Mouse (Mus musculus) neutrophil, adult 5-6 weeks (primary cell): ENCODE measurements around the gene Nova1. TPM values are rescaled to one million over a fixed set of nuclear protein-coding genes. Genes with fewer than 3 reads are reported as not detected.

ENCODE experiments used
- ATAC-seq: fragments of 151-379, 151-347 bp; 2 replicates; pipeline ENCODE4 v1.8.0; 2017; ENCODE audit warnings: mild to moderate bottlenecking, moderate TSS enrichment; ENCODE audit not compliant: insufficient number of reproducible peaks, poor library complexity, low FRiP score, severe bottlenecking; ENCODE audit errors: extremely low read depth
- total RNA-seq: library from RNA; stranded (forward); fragments of 200-1000 nt; gene quantifications from 2 replicates; pipeline ENCODE4 v1.2.3, GENCODE M21; 2017

Nova1 gene
- not detected in 2 replicates for total RNA-seq

- ATAC-seq, result no peak
Measured at GRCm38 (mm10) chr12:46818856-46819347, at the start of gene Nova1. Gene Nova1 (minus strand): TSS chr12:46818929.

- no peak for ATAC-seq
Measured at GRCm38 (mm10) chr12:46819348-46820022, 756 bp upstream of the Nova1 start.

- ATAC-seq, result no peak
Measured at GRCm38 (mm10) chr12:46818021-46818855, 491 bp downstream of the Nova1 start.

- no peak for ATAC-seq
Measured at GRCm38 (mm10) chr12:46817211-46817803, 1.4 kb downstream of the Nova1 start.

GRCm38 (mm10) chr12:46816291-46816690 lies 2.4 kb downstream of the Nova1 start:
- no peak for ATAC-seq

- no peak for ATAC-seq
Measured at GRCm38 (mm10) chr12:46815697-46816096, 3.0 kb downstream of the Nova1 start.

GRCm38 (mm10) chr12:46814820-46815219 lies 3.9 kb downstream of the Nova1 start:
- ATAC-seq, result no peak

- ATAC-seq, result no peak
Measured at GRCm38 (mm10) chr12:46801311-46801710, 17.4 kb downstream of the Nova1 start.

- ATAC-seq, result no peak
Measured at GRCm38 (mm10) chr12:46782301-46783280, 36.1 kb downstream of the Nova1 start.

GRCm38 (mm10) chr12:46781481-46781880 lies 37.2 kb downstream of the Nova1 start:
- ATAC-seq, result no peak

- ATAC-seq, result no peak
Measured at GRCm38 (mm10) chr12:46780983-46781382, 37.7 kb downstream of the Nova1 start.

- ATAC-seq, result no peak
Measured at GRCm38 (mm10) chr12:46759450-46759849, 59.3 kb downstream of the Nova1 start.

GRCm38 (mm10) chr12:46754325-46754848 lies 64.3 kb downstream of the Nova1 start:
- no peak for ATAC-seq

GRCm38 (mm10) chr12:46753096-46753495 lies 65.6 kb downstream of the Nova1 start:
- no peak for ATAC-seq

- ATAC-seq, result no peak
Measured at GRCm38 (mm10) chr12:46733261-46733660, 85.5 kb downstream of the Nova1 start.

- ATAC-seq, result no peak
Measured at GRCm38 (mm10) chr12:46731943-46732342, 86.8 kb downstream of the Nova1 start.

- ATAC-seq, result no peak
Measured at GRCm38 (mm10) chr12:46721914-46722313, 96.8 kb downstream of the Nova1 start.

- ATAC-seq, result no peak
Measured at GRCm38 (mm10) chr12:46719076-46719475, 99.7 kb downstream of the Nova1 start.
